Mouse (Mus musculus) bone marrow macrophage, adult 2 months (primary cell): Measurements from ENCODE around the gene Farp1.

Experiments used
- CTCF ChIP-seq: IDR thresholded peaks from 2 replicates; pipeline ENCODE4 v1.5.1; 2012; ENCODE audit warnings: low read depth, mild to moderate bottlenecking, low read length, moderate library complexity
- POLR2A ChIP-seq: IDR thresholded peaks from 2 replicates; pipeline ENCODE4 v1.6.1; 2012; ENCODE audit warnings: mild to moderate bottlenecking, low read depth, low read length, borderline replicate concordance

DNA sequence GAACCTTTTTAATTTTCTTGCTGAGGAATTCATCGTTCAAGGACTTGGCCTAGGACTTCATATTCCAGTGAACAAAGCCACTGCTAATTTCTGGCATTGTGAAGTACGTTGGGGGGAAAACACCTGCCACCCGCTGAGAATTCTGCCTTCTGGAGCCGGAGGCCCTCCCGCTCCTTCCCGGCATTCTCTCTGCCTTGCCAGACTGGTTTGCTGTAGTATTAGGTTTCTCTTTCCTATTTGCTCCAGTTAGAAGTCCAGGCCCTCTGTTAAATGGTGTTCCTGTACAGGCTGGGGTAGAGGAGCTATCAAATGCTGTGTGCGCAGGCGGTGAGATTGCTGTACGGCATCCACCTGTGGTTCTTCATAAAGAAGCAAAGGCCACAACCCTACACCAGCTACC is 68.5 kb downstream of the Farp1 start:
- TF ChIP-seq POLR2A, result no peak
- TF ChIP-seq CTCF, result no peak
